Mouse (Mus musculus): ENCODE data around the gene 2510009E07Rik.

GRCm38 (mm10) chr16:21636156-21636853 lies 58.2 kb downstream of the 2510009E07Rik start:
- TF ChIP-seq POLR2A (IDR thresholded peaks at IDR 0.05; ENCODE audit: borderline replicate concordance, extremely low read depth, low read depth, low read length) (no peak), CTCF (IDR thresholded peaks at IDR 0.05; ENCODE audit: insufficient read depth, low read length) (no peak)
